In the genomic region with DNA sequence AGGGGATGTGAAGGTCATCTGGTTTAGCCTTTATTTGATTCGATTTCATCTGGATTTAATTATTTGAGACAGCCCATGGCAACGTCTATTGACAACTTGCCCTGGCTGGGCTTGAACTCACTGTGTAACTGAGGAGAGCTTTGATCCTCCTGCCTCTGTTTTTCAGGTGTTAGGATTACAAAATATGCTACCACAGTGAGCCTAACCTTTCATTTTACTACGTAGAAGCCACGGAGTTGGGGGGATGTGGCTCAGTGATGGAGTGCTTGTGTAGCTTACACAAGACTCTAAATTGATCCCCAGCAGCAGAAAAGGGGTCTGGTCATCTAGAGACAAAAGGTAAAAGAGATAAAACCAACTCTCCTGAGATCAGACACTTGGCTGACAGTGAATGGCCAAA, we compare ENCODE assay signal across 8 mouse cellular contexts. TPM values are rescaled to one million over a fixed set of nuclear protein-coding genes. Genes with fewer than 3 reads are reported as not detected.
DNase-seq lines count a peak whose midpoint lies in the region; ATAC-seq and TF ChIP-seq lines count a peak whose summit lies in the region.

No protein-coding gene starts in this region.

- H3K9me3 ChIP-seq in kidney, embryonic 16.5 days (ENCODE audit: low read length), result no peaks in the 10 kb centered on the region
- no peaks in the 10 kb centered on the region for H3K9me3 ChIP-seq in heart, postnatal 0 days (replicated peaks; ENCODE audit: control insufficient read depth, low read length)
- no peaks in the 10 kb centered on the region for H3K9me3 ChIP-seq in limb, embryonic 14.5 days (ENCODE audit: control insufficient read depth, low read length)
- no peaks in the 10 kb centered on the region for H3K9me3 ChIP-seq in neural tube, embryonic 15.5 days (replicated peaks)

- no peak for TF ChIP-seq CTCF in heart, postnatal 0 days (IDR thresholded peaks at IDR 0.05; ENCODE audit: low read depth)

- no peaks in the 10 kb centered on the region for H3K36me3 ChIP-seq in kidney, embryonic 16.5 days (ENCODE audit: insufficient read depth, low read length)
- H3K36me3 ChIP-seq in heart, postnatal 0 days (replicated peaks; ENCODE audit: control insufficient read depth, insufficient read depth, low read length), result peaks cover 7% of the 10 kb centered on the region; the same call in 1 of the 2 replicates
- H3K36me3 ChIP-seq in limb, embryonic 14.5 days (ENCODE audit: control insufficient read depth, insufficient read depth, low read length), result no peaks in the 10 kb centered on the region
- no peaks in the 10 kb centered on the region for H3K36me3 ChIP-seq in neural tube, embryonic 15.5 days

- H3K4me3 ChIP-seq in kidney, embryonic 16.5 days (ENCODE audit: low read length), result peak overlapping the region; percentile 82; the same call in 1 of the 2 replicates
- H3K4me3 ChIP-seq in heart, postnatal 0 days (ENCODE audit: low read depth, low read length), result peak overlapping the region; percentile 92
- peak overlapping the region; percentile 72 for H3K4me3 ChIP-seq in limb, embryonic 14.5 days (replicated peaks; ENCODE audit: low read length)
- H3K4me3 ChIP-seq in neural tube, embryonic 15.5 days (replicated peaks), result peak overlapping the region; percentile 71

- H3K9ac ChIP-seq in kidney, embryonic 16.5 days (replicated peaks; ENCODE audit: low read length), result no peak overlapping the region
- H3K9ac ChIP-seq in heart, postnatal 0 days (replicated peaks; ENCODE audit: low read depth, low read length), result peak overlapping the region; percentile 84
- H3K9ac ChIP-seq in limb, embryonic 14.5 days (ENCODE audit: low read depth, low read length, severe bottlenecking), result peak overlapping the region; percentile 63; the same call in 1 of the 2 replicates
- no peak overlapping the region for H3K9ac ChIP-seq in neural tube, embryonic 15.5 days (replicated peaks)

- ATAC-seq in kidney, embryonic 16.5 days (ENCODE audit: low FRiP score, low TSS enrichment), result no peak
- no peak for ATAC-seq in heart, postnatal 0 days (ENCODE audit: insufficient read depth, low read depth)
- no peak for ATAC-seq in limb, embryonic 14.5 days (ENCODE audit: low FRiP score, low read depth)
- ATAC-seq in neural tube, embryonic 15.5 days (ENCODE audit: low FRiP score), result no peak

- H3K27me3 ChIP-seq in kidney, embryonic 16.5 days (ENCODE audit: insufficient read depth, low read length), result peaks cover 19% of the 10 kb centered on the region
- H3K27me3 ChIP-seq in heart, postnatal 0 days (ENCODE audit: control insufficient read depth, insufficient read depth, low read length), result no peaks in the 10 kb centered on the region
- no peaks in the 10 kb centered on the region for H3K27me3 ChIP-seq in limb, embryonic 14.5 days (ENCODE audit: control insufficient read depth, insufficient read depth, low read length)
- H3K27me3 ChIP-seq in neural tube, embryonic 15.5 days (replicated peaks), result peaks cover 26% of the 10 kb centered on the region

- H3K4me2 ChIP-seq in kidney, embryonic 16.5 days (replicated peaks; ENCODE audit: low read depth, low read length), result peak overlapping the region; percentile 98
- H3K4me2 ChIP-seq in heart, postnatal 0 days (ENCODE audit: low read depth, low read length), result peak overlapping the region; percentile 80
- peak overlapping the region; percentile 94 for H3K4me2 ChIP-seq in limb, embryonic 14.5 days (replicated peaks; ENCODE audit: low read depth, low read length, severe bottlenecking)
- peak overlapping the region; percentile 77 for H3K4me2 ChIP-seq in neural tube, embryonic 15.5 days

- 38% methylated on average over 4 of the region's 4 CpGs for WGBS in kidney, embryonic 16.5 days
- 25% methylated on average over 4 of the region's 4 CpGs for WGBS in heart, postnatal 0 days
- 29% methylated on average over 4 of the region's 4 CpGs for WGBS in limb, embryonic 14.5 days
- WGBS in neural tube, embryonic 15.5 days, result 33% methylated on average over 4 of the region's 4 CpGs

- no peak for TF ChIP-seq POLR2A in limb, embryonic 14.5 days (IDR thresholded peaks at IDR 0.05; ENCODE audit: borderline replicate concordance, extremely low read depth, insufficient read depth, insufficient read length)

- peaks cover 7% of the 10 kb centered on the region for H3K4me1 ChIP-seq in kidney, embryonic 16.5 days (ENCODE audit: insufficient read depth, low read length)
- 0 out of 2 replicates have a peak, but pooled peaks cover under 1% of the 10 kb centered on the region for H3K4me1 ChIP-seq in heart, postnatal 0 days (ENCODE audit: control insufficient read depth, insufficient read depth)
- peaks cover 7% of the 10 kb centered on the region for H3K4me1 ChIP-seq in limb, embryonic 14.5 days (ENCODE audit: control insufficient read depth, insufficient read depth, low read length)
- peaks cover 9% of the 10 kb centered on the region for H3K4me1 ChIP-seq in neural tube, embryonic 15.5 days

- TF ChIP-seq EP300 in heart, postnatal 0 days (IDR thresholded peaks at IDR 0.05; ENCODE audit: low read depth), result no peak

- H3K27ac ChIP-seq in kidney, embryonic 16.5 days (ENCODE audit: low read length), result no peak overlapping the region
- H3K27ac ChIP-seq in heart, postnatal 0 days (ENCODE audit: low read depth), result peak overlapping the region; percentile 95
- H3K27ac ChIP-seq in limb, embryonic 14.5 days (replicated peaks; ENCODE audit: low read depth, low read length), result no peak overlapping the region
- no peak overlapping the region for H3K27ac ChIP-seq in neural tube, embryonic 15.5 days (replicated peaks)

- DNase-seq in kidney, postnatal 36 days, result no peak
- no peak for DNase-seq in heart, postnatal 0 days (ENCODE audit: low spot score)
- no peak for DNase-seq in limb, embryonic 14.5 days (ENCODE audit: low spot score)
- no peak for DNase-seq in right cerebral cortex, postnatal 10 days (ENCODE audit: low spot score in 2 of 2)
- DNase-seq in cerebellum, postnatal 36 days, result no peak
- DNase-seq in kidney, adult 8-10 months, result no peak

RNA-seq across cellular contexts. Expression of a gene that starts 1.1 kb away (rescaled TPM):
- polyA plus RNA-seq in kidney, embryonic 16.5 days (2015; fragmentation: Nextera tagmentation; extraction: Ambion mirVana), result 1.5 and 1.7 TPM in 2 replicates
- total RNA-seq in heart, postnatal 0 days (2014; rRNA removed; ENCODE audit: low replicate concordance), result 144 and 168 TPM in 2 replicates
- 61.8 and 63.8 TPM in 2 replicates for polyA plus RNA-seq in heart, postnatal 0 days (2015; fragmentation: Nextera tagmentation; extraction: Ambion mirVana)
- 3.3 and 3.5 TPM in 2 replicates for polyA plus RNA-seq in limb, embryonic 14.5 days (2012; rRNA removed)
- polyA plus RNA-seq in limb, embryonic 14.5 days (2014; fragmentation: Nextera tagmentation; extraction: Ambion mirVana), result 2.5 and 2.6 TPM in 2 replicates
- polyA plus RNA-seq in neural tube, embryonic 15.5 days (2015; fragmentation: Nextera tagmentation; extraction: Ambion mirVana), result 4.6 and 4.8 TPM in 2 replicates

Comparison
In these comparisons a context has a peak if more than half of its experiments do, and no peak if none do; other contexts are left out.
1. H3K9ac ChIP-seq: peak in heart, postnatal 0 days (single experiment) and limb, embryonic 14.5 days (single experiment); none in kidney, embryonic 16.5 days (single experiment) and neural tube, embryonic 15.5 days (single experiment).
2. RNA of a gene that starts 1.1 kb away (polyA plus RNA-seq): 61.8 to 63.8 TPM in heart, postnatal 0 days; 4.6 to 4.8 TPM in neural tube, embryonic 15.5 days, 2.5 to 3.5 TPM in limb, embryonic 14.5 days and 1.5 to 1.7 TPM in kidney, embryonic 16.5 days; every median in the first group is over 10 times any median in the second.
3. Peak in every context shown above with its lines, with median percentiles within 50 percentile points of each other: H3K4me2 ChIP-seq and H3K4me3 ChIP-seq.